In the genomic region with DNA sequence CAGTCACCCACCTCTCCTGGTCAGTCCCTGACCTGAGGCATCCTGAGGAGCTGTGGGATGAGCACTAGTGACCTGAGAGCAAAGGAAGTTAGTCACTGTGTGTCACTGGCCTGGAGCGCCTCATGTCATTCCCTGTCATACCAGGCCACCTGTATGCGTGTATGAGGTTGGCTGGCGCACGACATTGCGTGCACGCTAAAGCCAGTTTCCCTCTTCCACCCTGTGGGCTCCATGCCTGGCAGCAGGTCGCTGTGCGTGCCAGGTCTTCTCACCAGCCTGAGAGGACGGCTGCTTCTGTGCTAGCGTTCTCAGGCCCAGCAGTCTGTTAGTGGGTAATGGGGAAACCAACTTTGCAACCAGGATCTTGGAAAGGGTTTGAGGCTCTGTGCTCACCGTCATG, we compare ENCODE assay signal across 26 mouse cellular contexts. TPM values are rescaled to one million over a fixed set of nuclear protein-coding genes. Genes with fewer than 3 reads are reported as not detected.
DNase-seq lines count a peak whose midpoint lies in the region; ATAC-seq lines count a peak whose summit lies in the region.
"Had no signal": no experiment of that assay in that cellular context is flagged by ENCODE, and none has a peak within 500 bp of the region (broad histone marks: within the 10 kb centered on the region; RNA-seq: fewer than 3 reads in every experiment).

No protein-coding gene starts in this region.

- no peak overlapping the region for H3K4me2 ChIP-seq in hindbrain, embryonic 12.5 days (replicated peaks)
- H3K4me2 ChIP-seq: embryonic facial prominence, embryonic 12.5 days; embryonic facial prominence, embryonic 15.5 days; heart, embryonic 12.5 days; heart, embryonic 15.5 days; hindbrain, embryonic 13.5 days had no signal

- no peaks in the 10 kb centered on the region for H3K9me3 ChIP-seq in megakaryocyte, embryonic 14.5 days
- no peaks in the 10 kb centered on the region for H3K9me3 ChIP-seq in hindbrain, embryonic 12.5 days (replicated peaks)
- H3K9me3 ChIP-seq: embryonic facial prominence, embryonic 12.5 days; embryonic facial prominence, embryonic 15.5 days; heart, embryonic 12.5 days; heart, embryonic 15.5 days; hindbrain, embryonic 13.5 days had no signal

- H3K36me3 ChIP-seq in megakaryocyte, embryonic 14.5 days (replicated peaks; ENCODE audit: low read length): peaks cover 57% of the 10 kb centered on the region
- peaks cover 48% of the 10 kb centered on the region for H3K36me3 ChIP-seq in hindbrain, embryonic 12.5 days

- H3K27me3 ChIP-seq in megakaryocyte, embryonic 14.5 days (replicated peaks): peaks cover 15% of the 10 kb centered on the region
- peaks cover 34% of the 10 kb centered on the region for H3K27me3 ChIP-seq in hindbrain, embryonic 12.5 days

- no peak overlapping the region for H3K27ac ChIP-seq in hindbrain, embryonic 12.5 days
- H3K27ac ChIP-seq: embryonic facial prominence, embryonic 12.5 days; embryonic facial prominence, embryonic 15.5 days; gastrocnemius, adult 2 months; heart, embryonic 15.5 days; hindbrain, embryonic 13.5 days had no signal

- peak; percentile 71 to 80 for DNase-seq in cerebellum, postnatal 10 days
- DNase-seq in cerebellum, adult 18-20 months: no peak
- DNase-seq in left cerebral cortex, postnatal 4 days: peak; percentile 19
- DNase-seq in left cerebral cortex, postnatal 10 days (ENCODE audit: extremely low spot score in 1 of 2, low spot score in 2 of 2): no peak
- DNase-seq: adrenal gland, postnatal 10 days; adrenal gland, postnatal 36 days; cerebellum, adult 2 months; cerebellum, adult 9-11 months; forebrain, postnatal 0 days; gastrocnemius, adult 2 months; gastrocnemius, postnatal 14 days; heart, adult 18-20 months; heart, postnatal 10 days; heart, postnatal 4 days had no signal

- 92% methylated on average over 11 of the region's 11 CpGs for WGBS in hindbrain, embryonic 12.5 days

- intact Hi-C loops in left cerebral cortex, postnatal 4 days (cut with DNase I): no loop called here
- intact Hi-C loops in left cerebral cortex, postnatal 10 days (cut with DNase I): no loop called here

- peak overlapping the region; percentile 8 for H3K4me3 ChIP-seq in megakaryocyte, embryonic 14.5 days (replicated peaks)
- H3K4me3 ChIP-seq in hindbrain, embryonic 12.5 days: no peak overlapping the region
- H3K4me3 ChIP-seq: embryonic facial prominence, embryonic 12.5 days; embryonic facial prominence, embryonic 15.5 days; gastrocnemius, adult 2 months; heart, embryonic 12.5 days; heart, embryonic 15.5 days; hindbrain, embryonic 13.5 days had no signal

- peaks cover 51% of the 10 kb centered on the region for H3K4me1 ChIP-seq in megakaryocyte, embryonic 14.5 days
- peaks cover 20% of the 10 kb centered on the region for H3K4me1 ChIP-seq in hindbrain, embryonic 12.5 days

- H3K9ac ChIP-seq in hindbrain, embryonic 12.5 days: no peak overlapping the region
- H3K9ac ChIP-seq: embryonic facial prominence, embryonic 12.5 days; embryonic facial prominence, embryonic 15.5 days; forebrain, postnatal 0 days; heart, embryonic 12.5 days; heart, embryonic 15.5 days; hindbrain, embryonic 13.5 days had no signal

- ATAC-seq in megakaryocyte, adult 5-6 weeks (ENCODE audit: poor library complexity, severe bottlenecking): no peak
- ATAC-seq in hindbrain, embryonic 12.5 days (ENCODE audit: low FRiP score): no peak
- ATAC-seq: forebrain, embryonic 14.5 days; forebrain, postnatal 0 days; hindbrain, embryonic 16.5 days; Patski had no signal

RNA-seq across cellular contexts. Expression of gene Ppib, which starts 4.3 kb away (rescaled TPM):
- 100 to 1,000 TPM; 233 to 249 TPM for total RNA-seq in left cerebral cortex, postnatal 4 days (2021)
- total RNA-seq in left cerebral cortex, postnatal 10 days (2021): 100 to 1,000 TPM; 238 to 241 TPM
- polyA plus RNA-seq in megakaryocyte, embryonic 14.5 days (2012; ENCODE audit: insufficient read depth, low replicate concordance): 39.4 and 300 TPM in 2 replicates
- total RNA-seq in megakaryocyte, adult 5-6 weeks (2015): 420 TPM in 2 replicates
- 677 and 751 TPM in 2 replicates for total RNA-seq in megakaryocyte, adult 5-6 weeks (2017)
- 456 and 477 TPM in 2 replicates for polyA plus RNA-seq in hindbrain, embryonic 12.5 days (2016; fragmentation: Nextera tagmentation; extraction: Ambion mirVana)

RNA-seq across cellular contexts. Expression of gene Snx22, which starts 5.2 kb away (rescaled TPM):
- total RNA-seq in left cerebral cortex, postnatal 4 days (2021): 1 to 10 TPM; 5.9 to 7.3 TPM
- 1 to 10 TPM; 4.6 to 4.9 TPM for total RNA-seq in left cerebral cortex, postnatal 10 days (2021)
- 0.16 TPM in 1 of 2 replicates, not detected in the other for polyA plus RNA-seq in megakaryocyte, embryonic 14.5 days (2012; ENCODE audit: insufficient read depth, low replicate concordance)
- 0.21 TPM in 1 of 2 replicates, not detected in the other for total RNA-seq in megakaryocyte, adult 5-6 weeks (2015)
- 0.37 and 0.77 TPM in 2 replicates for total RNA-seq in megakaryocyte, adult 5-6 weeks (2017)
- polyA plus RNA-seq in hindbrain, embryonic 12.5 days (2016; fragmentation: Nextera tagmentation; extraction: Ambion mirVana): 6.6 and 8.7 TPM in 2 replicates
- polyA plus RNA-seq: G1E had no signal

Comparison
In these comparisons a context has a peak if more than half of its experiments do, and no peak if none do; other contexts are left out.
1. DNase-seq: peak in cerebellum, postnatal 10 days (2 of 2) and left cerebral cortex, postnatal 4 days (single experiment); none in cerebellum, adult 18-20 months (0 of 2) and left cerebral cortex, postnatal 10 days (0 of 2).